ENCODE assay signal across 25 mouse cellular contexts in genomic region chr6:91233424-91234015, GRCm38 (mm10). TPM values are rescaled to one million over a fixed set of nuclear protein-coding genes. Genes with fewer than 3 reads are reported as not detected.
DNase-seq lines count a peak whose midpoint lies in the region; ATAC-seq and TF ChIP-seq lines count a peak whose summit lies in the region.
"Had no signal": no experiment of that assay in that cellular context is flagged by ENCODE, and none has a peak within 500 bp of the region (broad histone marks: within the 10 kb centered on the region; RNA-seq: fewer than 3 reads in every experiment).

No protein-coding gene starts in this region.

- no peaks in the 10 kb centered on the region for H3K36me3 ChIP-seq in hindbrain, embryonic 12.5 days
- H3K36me3 ChIP-seq in hindbrain, embryonic 11.5 days (ENCODE audit: control insufficient read depth, insufficient read depth, low read length): no peaks in the 10 kb centered on the region
- no peaks in the 10 kb centered on the region for H3K36me3 ChIP-seq in midbrain, embryonic 16.5 days (ENCODE audit: control insufficient read depth, insufficient read depth, low read length)
- H3K36me3 ChIP-seq in midbrain, embryonic 15.5 days (replicated peaks): no peaks in the 10 kb centered on the region
- H3K36me3 ChIP-seq in stomach, postnatal 0 days (ENCODE audit: control insufficient read depth, insufficient read depth, low read length): no peaks in the 10 kb centered on the region
- H3K36me3 ChIP-seq: forebrain, embryonic 15.5 days; liver, embryonic 13.5 days; neural tube, embryonic 12.5 days had no signal

- H3K9me3 ChIP-seq in hindbrain, embryonic 12.5 days (replicated peaks): no peaks in the 10 kb centered on the region
- no peaks in the 10 kb centered on the region for H3K9me3 ChIP-seq in hindbrain, embryonic 11.5 days (ENCODE audit: control insufficient read depth, low read length)
- no peaks in the 10 kb centered on the region for H3K9me3 ChIP-seq in midbrain, embryonic 16.5 days (replicated peaks; ENCODE audit: control insufficient read depth, low read length, poor library complexity, severe bottlenecking)
- H3K9me3 ChIP-seq in midbrain, embryonic 15.5 days: no peaks in the 10 kb centered on the region
- H3K9me3 ChIP-seq in stomach, postnatal 0 days (ENCODE audit: control insufficient read depth, low read length): no peaks in the 10 kb centered on the region
- H3K9me3 ChIP-seq: forebrain, embryonic 15.5 days; heart, embryonic 13.5 days; limb, embryonic 15.5 days; liver, embryonic 13.5 days; neural tube, embryonic 12.5 days had no signal

- TF ChIP-seq CTCF in stomach, postnatal 0 days (IDR thresholded peaks at IDR 0.05; ENCODE audit: low read depth): no peak

- ATAC-seq in cerebellum, adult (ENCODE audit: insufficient number of reproducible peaks, low FRiP score, low TSS enrichment): peak; percentile 23; the same call in 1 of the 2 replicates
- ATAC-seq in hindbrain, embryonic 12.5 days (ENCODE audit: low FRiP score): 0 out of 2 replicates have a peak, but pooled peaks have one; percentile 27
- ATAC-seq in hindbrain, embryonic 11.5 days (ENCODE audit: low FRiP score): no peak
- peak; percentile 78 for ATAC-seq in midbrain, embryonic 16.5 days
- no peak; the same call in 1 of the 2 replicates for ATAC-seq in midbrain, embryonic 15.5 days (replicated peaks)
- no peak for ATAC-seq in stomach, postnatal 0 days (ENCODE audit: low FRiP score, low TSS enrichment)
- ATAC-seq: activated CD4-positive, CD25-positive, alpha-beta regulatory T cell, adult 4 months; forebrain, embryonic 15.5 days; lung, postnatal 0 days had no signal

- H3K27ac ChIP-seq in hindbrain, embryonic 12.5 days: no peak overlapping the region
- H3K27ac ChIP-seq in hindbrain, embryonic 11.5 days (ENCODE audit: low read depth, low read length): no peak overlapping the region
- no peak overlapping the region for H3K27ac ChIP-seq in midbrain, embryonic 16.5 days (ENCODE audit: low read length)
- H3K27ac ChIP-seq in midbrain, embryonic 15.5 days: no peak overlapping the region
- H3K27ac ChIP-seq in stomach, postnatal 0 days (replicated peaks): no peak overlapping the region
- H3K27ac ChIP-seq: forebrain, embryonic 15.5 days; heart, embryonic 13.5 days; liver, embryonic 13.5 days; neural tube, embryonic 12.5 days had no signal

- no peaks in the 10 kb centered on the region for H3K27me3 ChIP-seq in hindbrain, embryonic 12.5 days
- no peaks in the 10 kb centered on the region for H3K27me3 ChIP-seq in hindbrain, embryonic 11.5 days (ENCODE audit: control insufficient read depth, insufficient read depth, low read length)
- H3K27me3 ChIP-seq in midbrain, embryonic 16.5 days (ENCODE audit: control insufficient read depth, insufficient read depth, low read depth, low read length): no peaks in the 10 kb centered on the region
- H3K27me3 ChIP-seq in midbrain, embryonic 15.5 days (replicated peaks): no peaks in the 10 kb centered on the region
- H3K27me3 ChIP-seq in stomach, postnatal 0 days (ENCODE audit: control insufficient read depth, insufficient read depth, low read length): no peaks in the 10 kb centered on the region
- H3K27me3 ChIP-seq: forebrain, embryonic 15.5 days; limb, embryonic 15.5 days; neural tube, embryonic 12.5 days had no signal

- no peak overlapping the region for H3K9ac ChIP-seq in hindbrain, embryonic 12.5 days
- H3K9ac ChIP-seq in hindbrain, embryonic 11.5 days (ENCODE audit: low read depth, low read length): no peak overlapping the region; the same call in 1 of the 2 replicates
- no peak overlapping the region for H3K9ac ChIP-seq in midbrain, embryonic 16.5 days (ENCODE audit: low read depth, low read length)
- H3K9ac ChIP-seq in midbrain, embryonic 15.5 days: no peak overlapping the region
- no peak overlapping the region for H3K9ac ChIP-seq in stomach, postnatal 0 days (ENCODE audit: low read length)
- H3K9ac ChIP-seq: forebrain, embryonic 15.5 days; heart, embryonic 13.5 days; limb, embryonic 15.5 days; liver, embryonic 13.5 days; neural tube, embryonic 12.5 days had no signal

- no peak overlapping the region for H3K4me2 ChIP-seq in hindbrain, embryonic 12.5 days (replicated peaks)
- no peak overlapping the region for H3K4me2 ChIP-seq in hindbrain, embryonic 11.5 days (replicated peaks; ENCODE audit: low read depth, low read length)
- H3K4me2 ChIP-seq in midbrain, embryonic 16.5 days (ENCODE audit: low read length): no peak overlapping the region
- no peak overlapping the region for H3K4me2 ChIP-seq in midbrain, embryonic 15.5 days
- H3K4me2 ChIP-seq in stomach, postnatal 0 days (replicated peaks; ENCODE audit: low read depth): no peak overlapping the region
- H3K4me2 ChIP-seq: forebrain, embryonic 15.5 days; heart, embryonic 13.5 days; limb, embryonic 15.5 days; liver, embryonic 13.5 days; neural tube, embryonic 12.5 days had no signal

- TF ChIP-seq EP300 in stomach, postnatal 0 days (optimal IDR thresholded peaks at IDR 0.05): no peak

- DNase-seq in cerebellum, adult 11-12 months: no peak
- DNase-seq in hindbrain, embryonic 11.5 days (ENCODE audit: low spot score): no peak
- no peak for DNase-seq in urinary bladder, adult 18-20 months (ENCODE audit: low spot score in 2 of 2)
- DNase-seq in stomach, postnatal 0 days (ENCODE audit: low spot score): no peak
- DNase-seq: adrenal gland, adult 2 months; adrenal gland, postnatal 36 days; heart, postnatal 10 days; kidney, adult 9 months; kidney, postnatal 10 days; layer of hippocampus, postnatal 36 days; left cerebral cortex, postnatal 4 days; liver, embryonic 13.5 days; lung, adult 18-20 months; lung, postnatal 4 days; thymus, postnatal 25 days had no signal

- peaks cover 29% of the 10 kb centered on the region for H3K4me1 ChIP-seq in hindbrain, embryonic 12.5 days
- H3K4me1 ChIP-seq in hindbrain, embryonic 11.5 days (replicated peaks; ENCODE audit: control insufficient read depth, insufficient read depth, low read length): no peaks in the 10 kb centered on the region; the same call in 1 of the 2 replicates
- peaks cover 5% of the 10 kb centered on the region for H3K4me1 ChIP-seq in midbrain, embryonic 16.5 days (ENCODE audit: control insufficient read depth, insufficient read depth, low read length)
- H3K4me1 ChIP-seq in midbrain, embryonic 15.5 days: peaks cover 10% of the 10 kb centered on the region; the same call in 1 of the 2 replicates
- H3K4me1 ChIP-seq in stomach, postnatal 0 days (replicated peaks; ENCODE audit: control insufficient read depth, insufficient read depth): no peaks in the 10 kb centered on the region

- 57% methylated on average over 10 of the region's 10 CpGs for WGBS in hindbrain, embryonic 12.5 days
- 67% methylated on average over 10 of the region's 10 CpGs for WGBS in hindbrain, embryonic 11.5 days
- WGBS in midbrain, embryonic 16.5 days: 56% methylated on average over 10 of the region's 10 CpGs
- 56% methylated on average over 10 of the region's 10 CpGs for WGBS in midbrain, embryonic 15.5 days
- 68% methylated on average over 10 of the region's 10 CpGs for WGBS in stomach, postnatal 0 days

- no peak overlapping the region for H3K4me3 ChIP-seq in hindbrain, embryonic 12.5 days
- H3K4me3 ChIP-seq in hindbrain, embryonic 11.5 days (ENCODE audit: low read depth, low read length): no peak overlapping the region
- no peak overlapping the region for H3K4me3 ChIP-seq in midbrain, embryonic 16.5 days (ENCODE audit: low read depth, low read length)
- no peak overlapping the region for H3K4me3 ChIP-seq in midbrain, embryonic 15.5 days
- H3K4me3 ChIP-seq in stomach, postnatal 0 days (ENCODE audit: low read depth, low read length): no peak overlapping the region
- H3K4me3 ChIP-seq: forebrain, embryonic 15.5 days; heart, embryonic 13.5 days; limb, embryonic 15.5 days; liver, embryonic 13.5 days; neural tube, embryonic 12.5 days had no signal

RNA-seq across cellular contexts. Expression of gene Fbln2, which starts 21.3 kb away (rescaled TPM):
- polyA plus RNA-seq in hindbrain, embryonic 12.5 days (2016; fragmentation: Nextera tagmentation; extraction: Ambion mirVana): 100 and 102 TPM in 2 replicates
- 30.7 and 36.5 TPM in 2 replicates for polyA plus RNA-seq in hindbrain, embryonic 11.5 days (2014; fragmentation: Nextera tagmentation; extraction: Ambion mirVana)
- polyA plus RNA-seq in midbrain, embryonic 16.5 days (2015; fragmentation: Nextera tagmentation; extraction: Ambion mirVana): 11.9 and 12.5 TPM in 2 replicates
- 15.1 and 16.7 TPM in 2 replicates for polyA plus RNA-seq in midbrain, embryonic 15.5 days (2015; fragmentation: Nextera tagmentation; extraction: Ambion mirVana)
- polyA plus RNA-seq in stomach, postnatal 0 days (2015; fragmentation: Nextera tagmentation; extraction: Ambion mirVana): 29.5 and 32.1 TPM in 2 replicates

Comparison
In these comparisons a context has a peak if more than half of its experiments do, and no peak if none do; other contexts are left out.
1. ATAC-seq: peak in cerebellum, adult (single experiment), hindbrain, embryonic 12.5 days (single experiment) and midbrain, embryonic 16.5 days (single experiment); none in hindbrain, embryonic 11.5 days (single experiment), midbrain, embryonic 15.5 days (single experiment) and stomach, postnatal 0 days (single experiment).